Mouse (Mus musculus) small intestine, adult 2 months (tissue): ENCODE data around the gene D930048N14Rik.

Experiments
- CTCF ChIP-seq: fragments of 200-500 bp; IDR thresholded peaks from 2 replicates; pipeline ENCODE4 v1.5.1; 2012; ENCODE audit warnings: low read depth, mild to moderate bottlenecking, control low read depth, inconsistent platforms, low read length, moderate library complexity, mixed read lengths; ENCODE audit not compliant: insufficient replicate concordance, insufficient read length; ENCODE audit errors: extremely low read depth
- POLR2A ChIP-seq: fragments of 200-500 bp; IDR thresholded peaks from 2 replicates; pipeline ENCODE4 v1.6.1; 2012; ENCODE audit warnings: low read depth, mild to moderate bottlenecking, control low read depth, inconsistent platforms, low read length, moderate library complexity

GRCm38 (mm10) chr11:51619409-51620060 lies 31.2 kb upstream of the D930048N14Rik start, which contains the start of gene Nhp2:
- TF ChIP-seq CTCF (no peak), POLR2A (no peak; the same call in 1 of the 2 replicates)
